Mouse (Mus musculus): Measurements from ENCODE around the gene Nudt6. TPM values are rescaled to one million over a fixed set of nuclear protein-coding genes. Genes with fewer than 3 reads are reported as not detected.

The Nudt6 gene
- 24.2 and 26.3 TPM in 2 replicates for polyA plus RNA-seq (2015; fragmentation: Nextera tagmentation; extraction: Ambion mirVana)

DNA sequence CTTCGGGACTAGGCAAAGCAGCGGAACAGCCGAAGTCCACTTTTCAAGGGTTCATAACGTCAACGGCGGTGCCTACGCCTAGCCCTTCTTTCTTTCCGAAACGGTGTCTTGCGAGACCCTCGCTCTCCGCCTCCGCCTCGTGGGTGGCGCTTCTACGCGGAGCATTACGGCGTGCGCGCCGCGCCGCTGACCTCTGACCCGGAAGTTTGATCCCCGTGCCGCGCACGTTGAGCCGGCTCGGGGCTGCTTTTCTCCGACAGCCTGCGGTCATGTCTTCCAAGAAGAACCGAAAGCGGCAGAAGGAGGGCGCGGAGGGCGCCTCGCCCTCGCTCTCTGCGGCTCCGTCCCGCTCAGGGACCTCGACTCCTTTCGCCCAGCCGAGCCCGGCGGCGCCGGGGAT lies at the start of gene Nudt6:
Gene Nudt6, minus strand, starts transcription at position 140 of the 400 bp plus-strand sequence.

DNA sequence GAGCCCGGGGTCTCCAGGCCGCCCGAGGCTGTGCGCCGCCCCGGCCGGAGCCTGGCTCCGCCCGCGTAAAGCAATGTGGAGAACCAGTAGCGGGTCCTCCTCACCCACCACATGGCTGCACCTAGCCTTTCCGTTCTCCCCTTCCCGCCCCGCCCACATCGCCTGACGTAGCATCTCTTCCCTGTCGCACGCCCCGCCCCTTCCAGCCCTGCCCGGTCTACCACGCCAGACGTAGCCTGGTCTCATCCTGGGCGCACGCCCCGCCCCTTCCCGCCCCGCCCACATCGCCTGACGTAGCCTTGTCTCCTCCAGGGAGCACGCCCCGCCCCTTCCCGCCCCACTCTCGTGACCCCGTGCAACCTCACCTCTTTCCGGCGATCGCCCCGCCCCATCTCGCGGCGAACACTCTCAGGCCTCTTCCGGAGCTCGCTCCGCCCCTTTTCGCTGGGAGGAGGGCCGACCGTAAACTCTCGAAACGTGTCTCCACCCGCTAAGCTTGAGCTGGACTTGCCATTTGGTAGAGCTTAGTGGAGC lies 486 bp downstream of the Nudt6 start, which contains the start of gene Spata5:
Gene Spata5, plus strand, starts transcription at position 439 of the 534 bp plus-strand sequence.

Other genes starting within 250 kb of the Nudt6 start
- gene Il21, start 187.6 kb downstream of the Nudt6 start, polyA plus RNA-seq (2015; fragmentation: Nextera tagmentation; extraction: Ambion mirVana), result not detected in 2 replicates
- 3.5 and 5.0 TPM in 2 replicates for gene Bbs12, start 107.7 kb downstream of the Nudt6 start, polyA plus RNA-seq (2015; fragmentation: Nextera tagmentation; extraction: Ambion mirVana)
- 2.5 and 3.7 TPM in 2 replicates for gene Cetn4, start 107.5 kb downstream of the Nudt6 start, polyA plus RNA-seq (2015; fragmentation: Nextera tagmentation; extraction: Ambion mirVana)
- gene Fgf2, start 71.9 kb downstream of the Nudt6 start, polyA plus RNA-seq (2015; fragmentation: Nextera tagmentation; extraction: Ambion mirVana), result 3.1 and 3.4 TPM in 2 replicates
- 15.2 and 23.1 TPM in 2 replicates for gene Spata5, start 315 bp downstream of the Nudt6 start, polyA plus RNA-seq (2015; fragmentation: Nextera tagmentation; extraction: Ambion mirVana)
- 11.0 and 14.5 TPM in 2 replicates for gene Spry1, start 219.7 kb upstream of the Nudt6 start, polyA plus RNA-seq (2015; fragmentation: Nextera tagmentation; extraction: Ambion mirVana)

All from adrenal gland, postnatal 0 days (tissue).